Mouse (Mus musculus) Patski (cell line): ENCODE measurements around the gene Sec13. TPM values are rescaled to one million over a fixed set of nuclear protein-coding genes. Genes with fewer than 3 reads are reported as not detected.
A peak's percentile ranks its signal among the peaks of the same experiment; 100 is the strongest.

Experiments used
- ATAC-seq: fragments of 100-300 bp; one replicate; pipeline ENCODE4 v1.8.0; 2021
- CTCF ChIA-PET: fragments of 350-600 bp; sonication (Branson Sonifier 250); formaldehyde crosslinking; loops from one replicate; lab custom pipeline; 2022; ENCODE audit warnings: inconsistent platforms; lab: Charles Lee
- POLR2A ChIA-PET: fragments of 350-600 bp; sonication (Branson Sonifier 250); formaldehyde crosslinking; loops from one replicate; lab custom pipeline; 2022; ENCODE audit warnings: antibody characterized with exemption, inconsistent platforms; lab: Charles Lee
- DNase-seq: peaks from one replicate; pipeline ENCODE4 v3.0.0-alpha.2; 2011; ENCODE audit warnings: low read depth, low spot score
- H3K27me3 ChIP-seq: fragments of 371-371 bp; one replicate; pipeline ENCODE4 v1.5.1; 2021
- CTCF ChIP-seq: fragments of 100-300 bp; IDR thresholded peaks from one replicate; pipeline ENCODE4 v1.5.1; 2021
- in situ Hi-C: fragments of 300-500 bp; cut with MboI; formaldehyde crosslinking; loops from 3 replicates; pipeline ENCODE4 v1.11.1; 2018; ENCODE audit warnings: low pct_unique_long_range_greater_than_20kb, mixed read lengths
- polyA plus RNA-seq: library from polyadenylated mRNA; unstranded; gene quantifications from one replicate; pipeline ENCODE4 v1.2.3, GENCODE M21; 2021

Gene Sec13
- polyA plus RNA-seq, 1 experiment from 2014 or later: 181 TPM

- no peak for DNase-seq
- in situ Hi-C loops: no loop called here
- CTCF ChIA-PET: interaction anchor here (1.2 kb wide), 1 partner anchor 12 kb away, joined by 3 read pairs; no protein-coding TSS in a partner anchor
These were observed 27.8 kb downstream of the Sec13 start for GRCm38 (mm10) chr6:113712718-113713117.

GRCm38 (mm10) chr6:113697222-113698205 lies 43.0 kb downstream of the Sec13 start:
- DNase-seq: no peak
- CTCF ChIA-PET: interaction anchor here (1.0 to 1.6 kb wide), 2 partner anchors 10 to 59 kb away, joined by 3 to 6 read pairs; partner anchors contain the start of gene Irak2
- no peak for TF ChIP-seq CTCF
- in situ Hi-C loops: no loop called here
- POLR2A ChIA-PET: interaction anchor here (0.7 to 1.1 kb wide), 2 partner anchors 21 to 35 kb away, joined by 4 read pairs; no protein-coding TSS in a partner anchor
- H3K27me3 ChIP-seq: no peaks in the 10 kb centered on the region
- peak; percentile 15 for ATAC-seq

More at GRCm38 (mm10) chr6:113712718-113713117, 27.8 kb downstream of the Sec13 start:
- TF ChIP-seq CTCF: no peak
- ATAC-seq: no peak
- H3K27me3 ChIP-seq: no peaks in the 10 kb centered on the region
- POLR2A ChIA-PET: no interaction called here

- POLR2A ChIA-PET: interaction anchor here (0.7 kb wide), 2 partner anchors 35 to 71 kb away, joined by 3 to 4 read pairs; no protein-coding TSS in a partner anchor
- no peaks in the 10 kb centered on the region for H3K27me3 ChIP-seq
- TF ChIP-seq CTCF: no peak
- CTCF ChIA-PET: interaction anchor here (0.9 to 1.6 kb wide), 4 partner anchors 10 to 58 kb away, joined by 3 to 6 read pairs (median 4); partner anchors contain the start of gene Irak2
- DNase-seq (peak; percentile 89), ATAC-seq (peak; percentile 96)
- in situ Hi-C loops: no loop called here
These were observed 43.8 kb downstream of the Sec13 start, which contains the start of gene Tatdn2 for GRCm38 (mm10) chr6:113696582-113697221. Gene Tatdn2, plus strand, starts transcription at chr6:113697050.

GRCm38 (mm10) chr6:113695766-113696355 lies 44.7 kb downstream of the Sec13 start:
- DNase-seq (no peak), ATAC-seq (no peak)
- H3K27me3 ChIP-seq: no peaks in the 10 kb centered on the region
- no peak for TF ChIP-seq CTCF
- ChIA-PET CTCF (interaction anchor here (0.9 to 1.6 kb wide), 3 partner anchors 14 to 58 kb away, joined by 4 to 6 read pairs (median 4); partner anchors contain the start of gene Irak2), POLR2A (interaction anchor here (0.7 kb wide), 1 partner anchor 70 kb away, joined by 3 read pairs; no protein-coding TSS in a partner anchor)
- in situ Hi-C loops: no loop called here

- POLR2A ChIA-PET: interaction anchor here (1.2 kb wide), 1 partner anchor 213 kb away, joined by 8 read pairs; no protein-coding TSS in a partner anchor
- in situ Hi-C loops: no loop called here
- TF ChIP-seq CTCF: no peak
- CTCF ChIA-PET: no interaction called here
- H3K27me3 ChIP-seq: no peaks in the 10 kb centered on the region
- ATAC-seq: no peak
- DNase-seq: no peak
These were observed 45.3 kb downstream of the Sec13 start for GRCm38 (mm10) chr6:113695203-113695602.

GRCm38 (mm10) chr6:113693377-113693776 lies 47.2 kb downstream of the Sec13 start:
- POLR2A ChIA-PET: interaction anchor here (0.5 kb wide), 1 partner anchor 226 kb away, joined by 4 read pairs; no protein-coding TSS in a partner anchor
- in situ Hi-C loops: loop anchor here (5.0 kb wide), 1 partner anchor 211 kb away; the partner anchor contains the start of gene Creld1
- no peak for DNase-seq

GRCm38 (mm10) chr6:113692661-113693133 lies 47.8 kb downstream of the Sec13 start:
- no peak for TF ChIP-seq CTCF
- no peak for ATAC-seq

More at GRCm38 (mm10) chr6:113693377-113693776, 47.2 kb downstream of the Sec13 start:
- no peak for TF ChIP-seq CTCF
- no peak for ATAC-seq
- CTCF ChIA-PET: interaction anchor here (1.6 kb wide), 1 partner anchor 55 kb away, joined by 5 read pairs; the partner anchor contains the start of gene Irak2
- no peaks in the 10 kb centered on the region for H3K27me3 ChIP-seq

GRCm38 (mm10) chr6:113691084-113691462 lies 49.5 kb downstream of the Sec13 start:
- POLR2A ChIA-PET: interaction anchor here (1.2 kb wide), 1 partner anchor 46 kb away, joined by 4 read pairs; no protein-coding TSS in a partner anchor
- CTCF ChIA-PET: interaction anchor here (1.3 kb wide), 1 partner anchor 29 kb away, joined by 3 read pairs; the partner anchor contains the start of gene Ghrl
- ATAC-seq: no peak
- in situ Hi-C loops: loop anchor here (5.0 kb wide), 1 partner anchor 209 kb away; the partner anchor contains the start of gene Creld1
- DNase-seq: no peak
- TF ChIP-seq CTCF: no peak
- no peaks in the 10 kb centered on the region for H3K27me3 ChIP-seq

More at GRCm38 (mm10) chr6:113692661-113693133, 47.8 kb downstream of the Sec13 start:
- ChIA-PET POLR2A (no interaction called here), CTCF (interaction anchor here (1.6 kb wide), 1 partner anchor 54 kb away, joined by 5 read pairs; the partner anchor contains the start of gene Irak2)
- no peak for DNase-seq
- no peaks in the 10 kb centered on the region for H3K27me3 ChIP-seq
- in situ Hi-C loops: loop anchor here (5.0 kb wide), 1 partner anchor 210 kb away; the partner anchor contains the start of gene Creld1
